Mouse (Mus musculus) ES-CJ7 (cell line): Measurements from ENCODE around the gene Olfr738.

Experiments used
- DNase-seq: peaks from one replicate; pipeline ENCODE4 v3.0.0; 2011; ENCODE audit warnings: low read depth, low spot score

The Olfr738 gene

GRCm38 (mm10) chr14:50407268-50407667 is at the start of gene Olfr738:
Olfr738 (plus strand) TSS chr14:50407568.
- no peak for DNase-seq

- no peak for DNase-seq
Observed at GRCm38 (mm10) chr14:50357593-50357992, 49.8 kb upstream of the Olfr738 start, which contains the start of gene Tlr11. Tlr11 (plus strand) TSS chr14:50357914.

- DNase-seq: no peak
Observed at GRCm38 (mm10) chr14:50360480-50360879, 46.9 kb upstream of the Olfr738 start.

- no peak for DNase-seq
Observed at GRCm38 (mm10) chr14:50363561-50363960, 43.8 kb upstream of the Olfr738 start.

- no peak for DNase-seq
Observed at GRCm38 (mm10) chr14:50380863-50381262, 26.5 kb upstream of the Olfr738 start, which contains the start of gene Olfr736. Olfr736 (plus strand) TSS chr14:50381163.

GRCm38 (mm10) chr14:50418326-50418725 is 11.0 kb downstream of the Olfr738 start, which contains the start of gene Olfr739:
Olfr739 (plus strand) TSS chr14:50418626.
- DNase-seq: no peak

GRCm38 (mm10) chr14:50445245-50445644 is 37.9 kb downstream of the Olfr738 start, which contains the start of gene Olfr740:
Olfr740 (plus strand) TSS chr14:50445545.
- DNase-seq: no peak
